Mouse (Mus musculus) heart, embryonic 11.5 days (tissue): ENCODE data around the gene Dennd1a. TPM values are rescaled to one million over a fixed set of nuclear protein-coding genes. Genes with fewer than 3 reads are reported as not detected.

Source experiments
- ATAC-seq: fragments of 200-750 bp; cut with Nextera tagmentation; replicated peaks from 2 replicates; pipeline ENCODE4 v1.8.0; 2017; ENCODE audit warnings: moderate library complexity; ENCODE audit not compliant: insufficient number of reproducible peaks, low FRiP score, low TSS enrichment
- H3K27ac ChIP-seq: fragments of 300-500 bp; sonication (generic); 2 replicates; pipeline ENCODE4 v1.5.1; 2014; ENCODE audit warnings: mild to moderate bottlenecking, low read depth, low read length
- H3K27me3 ChIP-seq: fragments of 300-500 bp; sonication (generic); 2 replicates; pipeline ENCODE4 v1.6.1; 2014; ENCODE audit warnings: mild to moderate bottlenecking, low read length, mixed read lengths; ENCODE audit not compliant: control insufficient read depth, insufficient read depth
- H3K36me3 ChIP-seq: fragments of 300-500 bp; sonication (generic); 2 replicates; pipeline ENCODE4 v1.6.1; 2014; ENCODE audit warnings: mild to moderate bottlenecking, low read length, moderate library complexity, mixed read lengths; ENCODE audit not compliant: control insufficient read depth, insufficient read depth
- H3K4me1 ChIP-seq: fragments of 300-500 bp; sonication (generic); 2 replicates; pipeline ENCODE4 v1.6.1; 2014; ENCODE audit warnings: low read length; ENCODE audit not compliant: control insufficient read depth, insufficient read depth
- H3K4me2 ChIP-seq: fragments of 300-500 bp; sonication (generic); 2 replicates; pipeline ENCODE4 v1.6.1; 2014; ENCODE audit warnings: mild to moderate bottlenecking, moderate library complexity
- H3K4me3 ChIP-seq: fragments of 300-500 bp; sonication (generic); 2 replicates; pipeline ENCODE4 v1.5.1; 2014; ENCODE audit warnings: low read depth, low read length
- H3K9ac ChIP-seq: fragments of 300-500 bp; sonication (generic); 2 replicates; pipeline ENCODE4 v1.6.1; 2014; ENCODE audit warnings: mild to moderate bottlenecking, low read depth, low read length, moderate library complexity
- H3K9me3 ChIP-seq: fragments of 300-500 bp; sonication (generic); replicated peaks from 2 replicates; pipeline ENCODE4 v1.6.1; 2016; ENCODE audit warnings: low read length; ENCODE audit not compliant: control insufficient read depth
- WGBS: fragments of 180-500 bp; shearing (Covaris S2); extraction: QIAGEN DNeasy Blood & Tissue Kit; methylation state at CpG from one replicate; pipeline ENCODE4 v1.1.7; 2014; ENCODE audit not compliant: insufficient replicate concordance; 5-methylcytosine and 5-hydroxymethylcytosine counted together
- polyA plus RNA-seq: library from polyadenylated mRNA; unstranded; fragments of >200 nt; fragmentation: Nextera tagmentation; extraction: Ambion mirVana; gene quantifications from 2 replicates; pipeline ENCODE4 v1.2.1, GENCODE M21; 2014

The Dennd1a gene
- polyA plus RNA-seq, 1 experiment from 2014 or later, result 9.6 TPM

DNA sequence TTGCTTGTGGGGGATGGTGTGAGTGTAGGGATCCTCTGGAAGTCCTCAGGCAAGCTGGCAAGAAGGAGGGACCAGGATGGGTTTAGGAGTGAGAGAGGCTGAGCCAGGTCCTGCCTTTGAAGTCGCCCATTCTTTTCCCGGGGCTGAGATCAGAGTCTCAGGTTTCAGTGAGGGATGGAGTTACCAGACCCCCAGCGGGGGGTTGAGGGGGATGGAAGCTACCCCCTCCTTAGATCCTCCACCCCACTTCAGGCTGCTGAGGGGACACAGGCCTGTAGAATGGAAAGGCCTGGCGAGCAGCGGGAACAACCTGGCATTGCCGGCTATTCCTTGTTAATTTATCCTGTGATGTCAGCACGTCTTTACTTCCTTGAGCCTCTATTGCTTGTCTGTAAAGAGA, 505.2 kb downstream of the Dennd1a start:
- Histone ChIP-seq H3K27me3 (peaks cover 5% of the 10 kb centered on the region; the same call in 1 of the 2 replicates), H3K4me1 (peaks cover 63% of the 10 kb centered on the region), H3K9me3 (no peaks in the 10 kb centered on the region), H3K4me2 (no peak overlapping the region), H3K27ac (peak overlapping the region; percentile 87), H3K4me3 (no peak overlapping the region), H3K9ac (no peak overlapping the region), H3K36me3 (no peaks in the 10 kb centered on the region)
- ATAC-seq, result no peak
- 15% methylated on average over 7 of the region's 7 CpGs for WGBS

DNA sequence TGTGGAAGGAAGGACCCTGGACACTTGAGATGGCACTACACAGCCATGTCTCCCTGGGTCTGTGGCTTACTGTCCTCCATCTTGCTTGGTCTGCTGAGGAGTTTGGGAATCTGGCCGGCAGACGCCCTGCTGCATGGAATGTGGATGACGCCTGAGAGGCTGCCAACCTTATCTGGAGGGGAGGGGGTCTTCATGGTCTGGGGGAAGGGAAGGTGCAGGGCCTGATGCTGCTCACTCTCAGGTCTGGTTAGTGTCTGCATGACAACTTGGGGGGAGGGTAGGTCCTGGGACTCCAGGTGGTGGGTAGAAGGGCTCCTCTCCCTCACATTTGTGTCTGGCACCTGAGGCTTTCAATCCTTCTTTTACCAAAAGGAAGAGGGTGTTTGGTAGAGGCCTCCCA, 505.8 kb downstream of the Dennd1a start:
- Histone ChIP-seq H3K4me3 (no peak overlapping the region), H3K27me3 (peaks cover 3% of the 10 kb centered on the region; the same call in 1 of the 2 replicates), H3K9ac (no peak overlapping the region), H3K36me3 (no peaks in the 10 kb centered on the region), H3K27ac (peak overlapping the region; percentile 87), H3K4me1 (peaks cover 63% of the 10 kb centered on the region), H3K4me2 (peak overlapping the region; percentile 14; the same call in 1 of the 2 replicates), H3K9me3 (no peaks in the 10 kb centered on the region)
- 6% methylated on average over 3 of the region's 3 CpGs for WGBS
- ATAC-seq, result peak; percentile 22; the same call in 1 of the 2 replicates

DNA sequence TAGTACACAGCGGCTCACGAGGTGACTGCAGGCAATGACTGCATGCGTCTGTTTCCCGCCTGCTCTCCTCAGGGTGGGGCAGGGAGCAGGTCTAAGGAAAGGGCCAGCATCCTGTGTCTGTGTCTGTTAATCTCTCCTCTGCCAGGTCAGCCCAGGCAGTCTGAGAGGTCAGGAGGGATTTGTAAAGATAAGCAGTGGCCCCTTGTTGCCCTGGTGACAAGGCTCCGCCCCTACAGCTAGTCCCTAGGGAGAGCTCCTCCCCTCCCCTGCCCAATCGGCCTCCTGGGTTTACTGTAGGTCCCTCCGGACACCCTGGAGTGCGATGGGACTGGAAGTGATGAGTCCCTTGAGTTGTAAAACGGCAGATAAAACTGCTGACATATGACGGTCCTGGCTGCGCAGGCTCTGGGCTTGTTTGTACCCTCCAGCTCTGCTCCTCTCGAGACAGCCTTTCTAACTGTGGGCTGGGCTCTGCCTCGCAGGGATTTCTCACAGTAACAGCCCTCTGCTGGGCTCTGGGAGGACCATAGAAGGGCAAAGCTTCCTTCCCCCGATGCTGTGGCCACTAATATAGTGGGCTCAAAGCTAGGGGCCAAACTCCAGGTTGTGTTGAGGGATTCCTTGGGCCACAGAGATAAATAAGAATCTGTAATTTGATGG, 506.8 kb downstream of the Dennd1a start:
- no peaks in the 10 kb centered on the region for H3K9me3 ChIP-seq
- peaks cover 3% of the 10 kb centered on the region; the same call in 1 of the 2 replicates for H3K27me3 ChIP-seq
- peaks cover 68% of the 10 kb centered on the region for H3K4me1 ChIP-seq
- WGBS, result 1% methylated on average over 14 of the region's 14 CpGs
- H3K36me3 ChIP-seq, result no peaks in the 10 kb centered on the region
- peak overlapping the region; percentile 87 for H3K27ac ChIP-seq
- peak; percentile 65; the same call in 1 of the 2 replicates for ATAC-seq
- peak overlapping the region; percentile 62 for H3K4me2 ChIP-seq
- peak overlapping the region; percentile 46 for H3K9ac ChIP-seq
- H3K4me3 ChIP-seq, result peak overlapping the region; percentile 28

DNA sequence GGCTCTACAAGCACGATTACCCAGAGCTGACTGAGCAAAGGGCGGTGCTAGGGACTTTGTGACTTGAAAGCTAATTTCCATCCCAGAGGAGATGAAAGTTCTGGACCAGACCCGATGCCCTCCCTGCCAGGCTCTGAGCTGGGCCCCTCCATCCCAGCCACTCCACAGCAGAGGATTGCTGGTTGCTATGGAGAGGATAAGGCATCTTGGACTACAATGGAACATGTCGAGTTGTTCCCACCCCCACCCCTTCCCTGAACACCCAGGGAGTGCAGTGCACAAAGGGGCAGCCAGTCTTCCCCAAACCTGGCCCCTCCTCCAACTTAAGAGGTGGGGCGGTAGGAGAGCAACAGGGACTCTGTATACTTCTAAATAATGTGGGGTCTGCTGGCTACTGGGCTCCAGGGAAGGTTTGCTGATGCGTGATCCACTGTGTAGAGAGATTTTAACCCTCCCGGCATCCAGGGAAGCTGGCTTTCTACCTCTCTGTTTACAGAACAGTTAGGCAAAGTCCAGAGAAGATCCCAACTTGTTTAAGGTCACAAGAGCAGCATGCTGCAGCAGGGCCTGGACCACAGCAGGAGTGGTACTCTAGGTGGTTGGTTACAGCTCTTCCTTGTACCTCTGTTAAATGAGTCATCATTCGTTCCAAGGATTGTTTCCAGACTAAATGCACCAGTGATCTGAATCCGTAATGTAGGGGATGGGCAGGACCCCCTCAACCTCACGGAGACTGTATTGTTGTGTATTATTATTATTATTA, 509.1 kb downstream of the Dennd1a start:
- peak overlapping the region; percentile 76 for H3K4me2 ChIP-seq
- 32% methylated on average over 10 of the region's 10 CpGs for WGBS
- peak overlapping the region; percentile 56; the same call in 1 of the 2 replicates for H3K4me3 ChIP-seq
- H3K9me3 ChIP-seq, result no peaks in the 10 kb centered on the region
- H3K27me3 ChIP-seq, result peaks cover 3% of the 10 kb centered on the region; the same call in 1 of the 2 replicates
- peaks cover 62% of the 10 kb centered on the region for H3K4me1 ChIP-seq
- H3K36me3 ChIP-seq, result no peaks in the 10 kb centered on the region
- no peak overlapping the region for H3K9ac ChIP-seq
- H3K27ac ChIP-seq, result no peak overlapping the region
- no peak for ATAC-seq

DNA sequence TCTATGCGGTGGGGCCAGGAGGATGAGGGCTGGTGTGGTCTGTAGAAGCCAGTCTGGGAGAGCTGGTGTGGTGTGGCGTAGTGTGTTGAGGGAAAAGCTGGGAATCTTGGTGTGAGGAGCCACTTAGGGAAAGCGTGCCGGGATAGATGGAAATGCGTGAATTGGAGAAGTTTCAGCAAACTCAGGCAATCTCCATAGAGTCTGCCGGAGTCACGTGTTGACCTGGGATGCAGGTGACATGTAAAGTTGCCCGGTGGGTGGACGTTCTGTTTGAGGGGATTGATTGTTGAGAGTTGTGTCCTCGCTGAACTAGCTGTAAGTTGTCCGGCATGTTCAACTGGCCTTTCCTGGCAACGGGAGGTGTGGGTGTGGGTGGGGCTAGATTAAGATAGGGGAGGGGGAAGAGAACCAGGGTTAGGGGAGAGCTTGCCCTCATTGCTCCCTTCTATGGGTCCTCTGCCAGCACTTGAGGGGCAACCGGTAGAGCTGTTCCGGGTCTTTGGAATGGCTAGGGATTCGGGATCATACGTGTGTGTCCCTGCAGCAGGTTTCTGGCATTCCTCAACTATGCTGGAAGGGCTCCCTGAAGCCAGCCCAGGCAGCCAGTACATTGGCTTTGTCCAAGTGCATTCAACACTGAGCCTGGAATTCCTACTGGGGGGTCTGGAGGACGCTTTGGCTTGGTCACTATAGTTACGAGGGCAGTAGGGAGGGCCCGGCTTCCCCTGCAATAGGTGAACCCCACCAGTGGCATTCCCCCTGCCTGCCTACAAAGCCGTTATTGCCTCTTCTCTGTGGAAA, 510.4 kb downstream of the Dennd1a start:
- peak overlapping the region; percentile 56 for H3K4me3 ChIP-seq
- H3K4me2 ChIP-seq, result peak overlapping the region; percentile 76
- WGBS, result 9% methylated on average over 20 of the region's 20 CpGs
- H3K36me3 ChIP-seq, result no peaks in the 10 kb centered on the region
- peaks cover 57% of the 10 kb centered on the region for H3K4me1 ChIP-seq
- no peaks in the 10 kb centered on the region for H3K9me3 ChIP-seq
- peak overlapping the region; percentile 69 for H3K9ac ChIP-seq
- H3K27ac ChIP-seq, result peak overlapping the region; percentile 63; the same call in 1 of the 2 replicates
- ATAC-seq, result no peak
- peaks cover 3% of the 10 kb centered on the region; the same call in 1 of the 2 replicates for H3K27me3 ChIP-seq

DNA sequence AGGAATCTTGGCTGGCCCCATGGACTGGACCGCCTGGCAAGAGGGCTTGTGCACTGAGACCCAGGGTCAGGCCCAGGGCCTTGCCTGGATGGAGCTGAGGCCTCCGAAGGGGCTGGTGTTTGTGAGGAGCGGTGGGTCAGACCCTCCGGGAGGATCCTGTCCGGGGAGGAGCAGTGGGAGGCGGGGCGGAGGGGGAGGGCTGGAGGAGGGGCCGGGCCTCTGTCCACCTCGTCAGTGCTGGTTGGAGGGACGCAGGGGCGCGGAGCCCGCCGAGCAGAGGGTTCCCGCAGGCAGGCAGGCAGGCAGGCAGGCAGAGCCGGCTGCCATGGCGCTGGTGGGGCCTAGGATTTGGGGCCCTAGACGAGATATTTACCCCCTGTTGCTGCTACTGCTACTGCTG, 511.2 kb downstream of the Dennd1a start, which contains the start of gene Crb2:
TSS of gene Crb2 (plus strand) at position 234 of the 400 bp plus-strand sequence.
- H3K4me3 ChIP-seq, result peak within 1 kb of the TSS; percentile 56
- peaks cover 50% of the 10 kb centered on the region for H3K4me1 ChIP-seq
- WGBS, result 0% methylated on average over 18 of the region's 18 CpGs
- H3K9me3 ChIP-seq, result no peaks in the 10 kb centered on the region
- peaks cover 3% of the 10 kb centered on the region; the same call in 1 of the 2 replicates for H3K27me3 ChIP-seq
- peak within 1 kb of the TSS; percentile 76 for H3K4me2 ChIP-seq
- peak within 1 kb of the TSS; percentile 69 for H3K9ac ChIP-seq
- H3K27ac ChIP-seq, result peak within 1 kb of the TSS; percentile 63; the same call in 1 of the 2 replicates
- H3K36me3 ChIP-seq, result no peaks in the 10 kb centered on the region
- ATAC-seq, result peak; percentile 44

DNA sequence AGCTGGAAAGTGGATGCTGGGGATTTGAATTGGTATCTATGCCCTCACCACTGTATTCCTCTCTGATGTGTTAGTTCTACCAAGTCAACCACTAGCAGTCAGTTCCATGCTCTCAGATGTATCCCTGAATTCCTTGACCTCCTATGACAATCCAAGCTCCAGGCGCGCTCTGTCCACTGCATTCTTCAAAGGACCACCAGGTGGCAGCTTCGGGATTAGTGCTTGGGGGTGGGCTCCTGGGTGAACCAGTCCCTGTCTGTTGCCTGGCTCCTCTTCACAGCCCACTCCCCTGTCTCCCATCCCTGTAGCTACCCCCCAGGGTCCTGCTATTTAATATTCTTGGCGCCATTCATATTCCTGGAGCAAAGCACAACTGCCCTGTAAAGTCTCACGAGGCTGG, 512.6 kb downstream of the Dennd1a start:
- Histone ChIP-seq H3K27ac (no peak overlapping the region), H3K36me3 (no peaks in the 10 kb centered on the region), H3K9ac (no peak overlapping the region), H3K4me2 (no peak overlapping the region), H3K4me1 (peaks cover 36% of the 10 kb centered on the region), H3K27me3 (peaks cover 3% of the 10 kb centered on the region; the same call in 1 of the 2 replicates), H3K9me3 (no peaks in the 10 kb centered on the region), H3K4me3 (no peak overlapping the region)
- 10% methylated on average over 5 of the region's 5 CpGs for WGBS
- ATAC-seq, result no peak
